ENCODE assay signal across 14 mouse cellular contexts in the genomic region with DNA sequence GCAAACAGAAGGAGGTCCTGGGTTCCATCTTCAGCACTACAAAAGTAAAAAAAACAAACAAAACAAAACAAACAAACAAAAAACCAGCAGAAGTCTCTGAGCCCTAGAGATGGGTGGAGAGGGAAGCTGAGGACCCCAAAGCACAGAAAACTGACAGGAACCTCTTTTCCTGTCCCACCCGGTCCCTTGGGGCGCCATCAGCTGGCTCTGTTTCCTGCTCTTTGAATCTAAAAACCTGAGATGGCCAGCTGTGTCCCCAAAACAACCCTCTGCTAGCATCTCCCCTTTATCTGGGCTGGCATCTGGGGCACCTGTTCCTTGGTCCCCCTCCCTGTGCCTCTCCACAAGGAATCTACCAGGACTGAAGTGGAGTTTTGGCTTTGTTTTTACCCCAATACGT. TPM values are rescaled to one million over a fixed set of nuclear protein-coding genes. Genes with fewer than 3 reads are reported as not detected.
A peak's percentile ranks its signal among the peaks of the same experiment; 100 is the strongest.
DNase-seq lines count a peak whose midpoint lies in the region; ATAC-seq lines count a peak whose summit lies in the region.
"Had no signal": no experiment of that assay in that cellular context is flagged by ENCODE, and none has a peak within 500 bp of the region (broad histone marks: within the 10 kb centered on the region; RNA-seq: fewer than 3 reads in every experiment).

No protein-coding gene starts in this region.

- peaks cover 2% of the 10 kb centered on the region for H3K4me1 ChIP-seq in heart, embryonic 12.5 days (replicated peaks)
- H3K4me1 ChIP-seq: midbrain, embryonic 13.5 days; neural tube, embryonic 13.5 days had no signal

- H3K9ac ChIP-seq in heart, embryonic 12.5 days, result no peak overlapping the region
- H3K9ac ChIP-seq: midbrain, embryonic 13.5 days; neural tube, embryonic 13.5 days had no signal

- intact Hi-C loops in heart, postnatal 25 days (cut with DNase I), result no loop called here

- WGBS in heart, embryonic 12.5 days, result 68% methylated on average over 3 of the region's 3 CpGs

- peaks cover 3% of the 10 kb centered on the region; the same call in 1 of the 2 replicates for H3K9me3 ChIP-seq in heart, embryonic 12.5 days (replicated peaks)
- H3K9me3 ChIP-seq: midbrain, embryonic 13.5 days; neural tube, embryonic 13.5 days had no signal

- no peak overlapping the region for H3K4me2 ChIP-seq in heart, embryonic 12.5 days
- H3K4me2 ChIP-seq: midbrain, embryonic 13.5 days; neural tube, embryonic 13.5 days had no signal

- H3K27ac ChIP-seq in heart, embryonic 12.5 days (ENCODE audit: poor library complexity, severe bottlenecking), result no peak overlapping the region
- H3K27ac ChIP-seq: layer of hippocampus, adult 2 months; midbrain, embryonic 13.5 days; neural tube, embryonic 13.5 days had no signal

- H3K36me3 ChIP-seq in heart, embryonic 12.5 days, result no peaks in the 10 kb centered on the region
- H3K36me3 ChIP-seq in splenic B cell, adult 2 months (ENCODE audit: control insufficient read depth, insufficient read depth, low read length, poor library complexity, severe bottlenecking), result no peaks in the 10 kb centered on the region
- H3K36me3 ChIP-seq: midbrain, embryonic 13.5 days; neural tube, embryonic 13.5 days had no signal

- no peaks in the 10 kb centered on the region for H3K27me3 ChIP-seq in heart, embryonic 12.5 days (replicated peaks)
- H3K27me3 ChIP-seq in splenic B cell, adult 2 months (ENCODE audit: control insufficient read depth, insufficient read depth, low read length, poor library complexity, severe bottlenecking), result no peaks in the 10 kb centered on the region
- H3K27me3 ChIP-seq: midbrain, embryonic 13.5 days; neural tube, embryonic 13.5 days had no signal

- peak; percentile 68 to 73 for DNase-seq in heart, adult 18-20 months
- peak; percentile 74 to 82 for DNase-seq in B cell, adult 2 months
- peak; percentile 38 for DNase-seq in heart, postnatal 25 days (ENCODE audit: low spot score)
- DNase-seq in splenic B cell, adult 2 months (ENCODE audit: low read depth, low spot score), result peak; percentile 65
- no peak for DNase-seq in cerebellum, adult 9-11 months
- no peak for DNase-seq in layer of hippocampus, postnatal 14 days (ENCODE audit: low spot score in 2 of 2)
- no peak for DNase-seq in urinary bladder, postnatal 25 days (ENCODE audit: low spot score)
- DNase-seq: left cerebral cortex, postnatal 4 days; lung, postnatal 14 days; retina, postnatal 1 day had no signal

- no peak overlapping the region for H3K4me3 ChIP-seq in heart, embryonic 12.5 days
- H3K4me3 ChIP-seq: layer of hippocampus, adult 2 months; midbrain, embryonic 13.5 days; neural tube, embryonic 13.5 days had no signal

- ATAC-seq in heart, embryonic 12.5 days (ENCODE audit: insufficient number of reproducible peaks, low FRiP score), result no peak
- ATAC-seq: midbrain, embryonic 13.5 days had no signal

RNA-seq across cellular contexts. Expression of gene H3f3a, which starts 11.0 kb away (rescaled TPM):
- total RNA-seq in heart, adult 18-20 months (2021), result 100 to 1,000 TPM; 363 to 405 TPM
- polyA plus RNA-seq in heart, embryonic 12.5 days (2016; fragmentation: Nextera tagmentation; extraction: Ambion mirVana), result 1,616 and 1,670 TPM in 2 replicates
- 100 to 1,000 TPM; 494 to 517 TPM for total RNA-seq in heart, postnatal 25 days (2021)
- 100 to 1,000 TPM; 418 to 459 TPM for total RNA-seq in layer of hippocampus, postnatal 14 days (2021)

RNA-seq across cellular contexts. Expression of gene Sde2, which starts 26.2 kb away (rescaled TPM):
- 10 to 100 TPM; 10.1 to 11.4 TPM for total RNA-seq in heart, adult 18-20 months (2021)
- polyA plus RNA-seq in heart, embryonic 12.5 days (2016; fragmentation: Nextera tagmentation; extraction: Ambion mirVana), result 30.7 and 32.3 TPM in 2 replicates
- total RNA-seq in heart, postnatal 25 days (2021), result 10 to 100 TPM; 10.4 to 11.8 TPM
- total RNA-seq in layer of hippocampus, postnatal 14 days (2021), result 10 to 100 TPM; 21.2 to 22.8 TPM

Comparison
In these comparisons a context has a peak if more than half of its experiments do, and no peak if none do; other contexts are left out.
1. DNase-seq: peak in heart, adult 18-20 months (2 of 2), B cell, adult 2 months (2 of 2), heart, postnatal 25 days (single experiment) and splenic B cell, adult 2 months (single experiment); none in cerebellum, adult 9-11 months (single experiment), layer of hippocampus, postnatal 14 days (0 of 2) and urinary bladder, postnatal 25 days (single experiment).